Mouse (Mus musculus): ENCODE measurements at regions not wholly inside any gene's neighbourhood (a gene's known extent, or its start where the extent isn't known, plus 50 kb on each side); places are given as distances from the start of the nearest gene placed in this dataset.

GRCm38 (mm10) chr4:105282681-105283462 is 125.7 kb downstream of the Plpp3 start:
- no peak for DNase-seq (ENCODE audit: low read depth, low spot score)

GRCm38 (mm10) chr4:105285431-105286013 is 128.4 kb downstream of the Plpp3 start:
- no peak for DNase-seq (ENCODE audit: low read depth, low spot score)

GRCm38 (mm10) chr4:105286299-105286698 is 129.2 kb downstream of the Plpp3 start:
- DNase-seq (ENCODE audit: low read depth, low spot score), result no peak

GRCm38 (mm10) chr4:105286809-105287208 is 129.7 kb downstream of the Plpp3 start:
- DNase-seq (ENCODE audit: low read depth, low spot score), result no peak

- peak; percentile 29 for DNase-seq (ENCODE audit: low read depth, low spot score)
Measured at GRCm38 (mm10) chr4:105287419-105287818, 130.3 kb downstream of the Plpp3 start.

GRCm38 (mm10) chr4:105289635-105290034 is 132.5 kb downstream of the Plpp3 start:
- no peak for DNase-seq (ENCODE audit: low read depth, low spot score)

- DNase-seq (ENCODE audit: low read depth, low spot score), result no peak
Measured at GRCm38 (mm10) chr4:105290847-105291475, 133.8 kb downstream of the Plpp3 start.

- no peak for DNase-seq (ENCODE audit: low read depth, low spot score)
Measured at GRCm38 (mm10) chr4:105291503-105291902, 134.4 kb downstream of the Plpp3 start.

GRCm38 (mm10) chr4:105299358-105299757 is 142.2 kb downstream of the Plpp3 start:
- DNase-seq (ENCODE audit: low read depth, low spot score), result no peak

- no peak for DNase-seq (ENCODE audit: low read depth, low spot score)
Measured at GRCm38 (mm10) chr4:105301547-105301946, 144.4 kb downstream of the Plpp3 start.

- DNase-seq (ENCODE audit: low read depth, low spot score), result no peak
Measured at GRCm38 (mm10) chr4:105304166-105304565, 147.0 kb downstream of the Plpp3 start.

- DNase-seq (ENCODE audit: low read depth, low spot score), result no peak
Measured at GRCm38 (mm10) chr4:105305931-105306330, 148.8 kb downstream of the Plpp3 start.

- no peak for DNase-seq (ENCODE audit: low read depth, low spot score)
Measured at GRCm38 (mm10) chr4:105307356-105307755, 150.2 kb downstream of the Plpp3 start.

- no peak for DNase-seq (ENCODE audit: low read depth, low spot score)
Measured at GRCm38 (mm10) chr4:105307905-105308304, 150.8 kb downstream of the Plpp3 start.

GRCm38 (mm10) chr4:105308971-105309488 is 151.9 kb downstream of the Plpp3 start:
- no peak for DNase-seq (ENCODE audit: low read depth, low spot score)

GRCm38 (mm10) chr4:105312643-105313042 is 155.5 kb downstream of the Plpp3 start:
- DNase-seq (ENCODE audit: low read depth, low spot score), result no peak

GRCm38 (mm10) chr4:105313151-105313818 is 156.1 kb downstream of the Plpp3 start:
- DNase-seq (ENCODE audit: low read depth, low spot score), result no peak

GRCm38 (mm10) chr4:105315095-105315494 is 157.9 kb downstream of the Plpp3 start:
- peak; percentile 66 for DNase-seq (ENCODE audit: low read depth, low spot score)

- DNase-seq (ENCODE audit: low read depth, low spot score), result no peak
Measured at GRCm38 (mm10) chr4:105316478-105317206, 159.5 kb downstream of the Plpp3 start.

GRCm38 (mm10) chr4:105318421-105318820 is 161.3 kb downstream of the Plpp3 start:
- no peak for DNase-seq (ENCODE audit: low read depth, low spot score)

GRCm38 (mm10) chr4:105323446-105323845 is 166.3 kb downstream of the Plpp3 start:
- no peak for DNase-seq (ENCODE audit: low read depth, low spot score)
